Mouse (Mus musculus) liver, adult 2 months (tissue): ENCODE data around the gene Atxn1.

Experiments
- CTCF ChIP-seq: fragments of 200-500 bp; IDR thresholded peaks from 2 replicates; pipeline ENCODE4 v1.5.1; 2011; ENCODE audit warnings: low read depth, low read length, control low read depth
- POLR2A ChIP-seq: fragments of 200-500 bp; IDR thresholded peaks from 2 replicates; pipeline ENCODE4 v1.6.1; 2011; ENCODE audit warnings: low read length, control low read depth; ENCODE audit not compliant: insufficient read depth; ENCODE audit errors: extremely low read depth

DNA sequence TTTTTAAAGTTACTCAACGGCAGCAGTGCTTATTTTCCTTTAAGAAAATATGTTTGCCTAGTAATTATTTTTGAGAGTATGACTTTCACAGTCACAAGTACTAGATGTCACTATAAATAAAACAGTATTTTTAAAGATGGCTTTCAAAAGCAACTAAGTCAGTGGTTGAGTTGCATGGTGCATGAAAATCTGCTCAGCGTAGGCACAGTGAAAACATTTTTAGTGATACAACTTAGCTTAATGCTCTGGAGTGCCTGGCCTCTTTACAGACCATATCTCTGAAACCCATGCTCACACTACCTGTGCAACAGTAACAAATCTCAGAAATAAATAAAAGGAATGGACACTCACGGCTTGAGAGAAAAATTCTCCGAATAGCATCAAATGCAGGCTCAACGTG lies 241.9 kb downstream of the Atxn1 start:
- TF ChIP-seq POLR2A: no peak
- TF ChIP-seq CTCF: no peak
